Mouse (Mus musculus): ENCODE measurements around the gene Bank1. TPM values are rescaled to one million over a fixed set of nuclear protein-coding genes. Genes with fewer than 3 reads are reported as not detected.

Gene Bank1
- total RNA-seq, 2 experiments from 2014 or later = 0.40 to 0.65 TPM

- DNase-seq = no peak
Measured at GRCm38 (mm10) chr3:136103339-136103738, 222.5 kb downstream of the Bank1 start.

- no peak for DNase-seq
Measured at GRCm38 (mm10) chr3:136100973-136101500, 224.8 kb downstream of the Bank1 start.

GRCm38 (mm10) chr3:136100292-136100691, 225.6 kb downstream of the Bank1 start:
- DNase-seq = no peak

GRCm38 (mm10) chr3:136086948-136087660, 238.8 kb downstream of the Bank1 start:
- DNase-seq = no peak

GRCm38 (mm10) chr3:136086431-136086830, 239.4 kb downstream of the Bank1 start:
- DNase-seq = no peak

- DNase-seq = no peak
Measured at GRCm38 (mm10) chr3:136085077-136085476, 240.8 kb downstream of the Bank1 start.

GRCm38 (mm10) chr3:136084066-136084465, 241.8 kb downstream of the Bank1 start:
- DNase-seq = peak; percentile 44

- no peak for DNase-seq
Measured at GRCm38 (mm10) chr3:136081264-136081663, 244.6 kb downstream of the Bank1 start.

- no peak for DNase-seq
Measured at GRCm38 (mm10) chr3:136078535-136078934, 247.3 kb downstream of the Bank1 start.

- no peak for DNase-seq
Measured at GRCm38 (mm10) chr3:136070394-136070793, 255.5 kb downstream of the Bank1 start.

- no peak for DNase-seq
Measured at GRCm38 (mm10) chr3:136061907-136062306, 264.0 kb downstream of the Bank1 start.

GRCm38 (mm10) chr3:136050635-136051034, 275.2 kb downstream of the Bank1 start:
- no peak for DNase-seq

GRCm38 (mm10) chr3:136050215-136050614, 275.7 kb downstream of the Bank1 start:
- DNase-seq = no peak

GRCm38 (mm10) chr3:136048026-136048425, 277.8 kb downstream of the Bank1 start:
- no peak for DNase-seq

- DNase-seq = no peak
Measured at GRCm38 (mm10) chr3:136045381-136045780, 280.5 kb downstream of the Bank1 start.

GRCm38 (mm10) chr3:136040041-136040440, 285.8 kb downstream of the Bank1 start:
- DNase-seq = no peak

GRCm38 (mm10) chr3:136039446-136039845, 286.4 kb downstream of the Bank1 start:
- DNase-seq = no peak

- no peak for DNase-seq
Measured at GRCm38 (mm10) chr3:136037254-136037653, 288.6 kb downstream of the Bank1 start.

GRCm38 (mm10) chr3:136035784-136036183, 290.1 kb downstream of the Bank1 start:
- DNase-seq = no peak

- no peak for DNase-seq
Measured at GRCm38 (mm10) chr3:136024876-136025275, 301.0 kb downstream of the Bank1 start.

GRCm38 (mm10) chr3:136017517-136017916, 308.3 kb downstream of the Bank1 start:
- no peak for DNase-seq

GRCm38 (mm10) chr3:136010616-136011015, 315.2 kb downstream of the Bank1 start:
- DNase-seq = no peak

- peak; percentile 5 for DNase-seq
Measured at GRCm38 (mm10) chr3:136007846-136008245, 318.0 kb downstream of the Bank1 start.
